Mouse (Mus musculus) lung, embryonic 16.5 days (tissue): ENCODE data around the gene Mcf2l. TPM values are rescaled to one million over a fixed set of nuclear protein-coding genes. Genes with fewer than 3 reads are reported as not detected.

Experiments
- ATAC-seq: fragments of 200-750 bp; cut with Nextera tagmentation; 2 replicates; pipeline ENCODE4 v1.8.0; 2017; ENCODE audit warnings: low read depth, mild to moderate bottlenecking, moderate library complexity
- H3K27ac ChIP-seq: fragments of 300-500 bp; sonication (generic); 2 replicates; pipeline ENCODE4 v1.5.1; 2014; ENCODE audit warnings: mild to moderate bottlenecking, control low read depth, low read length
- H3K27me3 ChIP-seq: fragments of 300-500 bp; sonication (generic); 2 replicates; pipeline ENCODE4 v1.6.1; 2014; ENCODE audit warnings: low read depth, low read length, mixed read lengths; ENCODE audit not compliant: control insufficient read depth, insufficient read depth
- H3K36me3 ChIP-seq: fragments of 300-500 bp; sonication (generic); 2 replicates; pipeline ENCODE4 v1.6.1; 2014; ENCODE audit warnings: low read length; ENCODE audit not compliant: control insufficient read depth, insufficient read depth
- H3K4me1 ChIP-seq: fragments of 300-500 bp; sonication (generic); replicated peaks from 2 replicates; pipeline ENCODE4 v1.6.1; 2014; ENCODE audit warnings: low read length, mixed read lengths; ENCODE audit not compliant: control insufficient read depth, insufficient read depth
- H3K4me2 ChIP-seq: fragments of 300-500 bp; sonication (generic); 2 replicates; pipeline ENCODE4 v1.6.1; 2014; ENCODE audit warnings: low read depth, low read length, control low read depth
- H3K4me3 ChIP-seq: fragments of 300-500 bp; sonication (generic); 2 replicates; pipeline ENCODE4 v1.5.1; 2014; ENCODE audit warnings: mild to moderate bottlenecking, low read length, control low read depth
- H3K9ac ChIP-seq: fragments of 300-500 bp; sonication (generic); 2 replicates; pipeline ENCODE4 v1.6.1; 2014; ENCODE audit warnings: low read length, control low read depth
- H3K9me3 ChIP-seq: fragments of 300-500 bp; sonication (generic); 2 replicates; pipeline ENCODE4 v1.6.1; 2016; ENCODE audit warnings: low read length; ENCODE audit not compliant: control insufficient read depth
- whole genome bisulfite sequencing: fragments of 180-500 bp; shearing (Covaris S2); extraction: QIAGEN DNeasy Blood & Tissue Kit; methylation state at CpG from one replicate; pipeline ENCODE4 v1.1.7; 2014; 5-methylcytosine and 5-hydroxymethylcytosine counted together
- polyA plus RNA-seq: library from polyadenylated mRNA; unstranded; fragments of >200 nt; fragmentation: Nextera tagmentation; extraction: Ambion mirVana; gene quantifications from 2 replicates; pipeline ENCODE4 v1.2.1, GENCODE M21; 2015

The Mcf2l gene
- polyA plus RNA-seq, 1 experiment from 2014 or later = 16.1 TPM

GRCm38 (mm10) chr8:12887772-12888435 is 14.3 kb downstream of the Mcf2l start:
- H3K9me3 ChIP-seq = no peaks in the 10 kb centered on the region
- no peak overlapping the region for H3K4me3 ChIP-seq
- no peak overlapping the region for H3K4me2 ChIP-seq
- H3K4me1 ChIP-seq = peaks cover 6% of the 10 kb centered on the region
- 80% methylated on average over 16 of the region's 16 CpGs for WGBS
- no peak overlapping the region for H3K9ac ChIP-seq
- H3K27me3 ChIP-seq = no peaks in the 10 kb centered on the region
- ATAC-seq = no peak
- no peak overlapping the region for H3K27ac ChIP-seq
- H3K36me3 ChIP-seq = no peaks in the 10 kb centered on the region

- no peak for ATAC-seq
- Histone ChIP-seq H3K36me3 (no peaks in the 10 kb centered on the region), H3K4me2 (no peak overlapping the region), H3K27ac (no peak overlapping the region), H3K27me3 (no peaks in the 10 kb centered on the region), H3K9me3 (no peaks in the 10 kb centered on the region), H3K9ac (no peak overlapping the region), H3K4me3 (no peak overlapping the region), H3K4me1 (no peaks in the 10 kb centered on the region)
- 84% methylated on average over 11 of the region's 11 CpGs for WGBS
These were observed 15.5 kb downstream of the Mcf2l start for GRCm38 (mm10) chr8:12889046-12889598.

DNA sequence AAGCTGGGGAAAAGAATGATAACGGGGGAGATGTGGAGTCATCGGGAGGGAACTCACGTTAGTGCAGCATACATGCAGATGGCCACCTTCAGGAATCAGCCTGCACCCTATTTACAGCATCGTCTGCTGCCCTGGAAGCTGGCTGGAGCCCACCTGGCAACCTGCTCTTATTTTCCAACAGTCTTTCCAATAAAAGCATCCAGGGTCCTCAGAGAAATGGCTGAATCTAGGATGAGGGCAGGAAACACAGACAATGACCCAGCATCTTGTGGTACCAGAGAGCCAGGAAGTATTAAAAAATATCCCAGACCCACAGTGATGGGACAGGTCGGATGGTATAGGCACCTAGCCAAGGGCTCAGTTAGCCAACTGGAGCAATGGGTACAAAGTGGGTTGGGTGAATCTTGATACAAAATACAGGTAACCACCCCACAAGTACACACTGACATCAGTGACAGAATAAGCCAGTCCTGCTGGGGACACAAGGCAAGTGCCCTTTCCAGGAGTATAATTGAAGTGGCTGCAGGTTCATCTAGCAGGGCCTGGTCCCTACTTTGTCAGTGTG is 19.4 kb downstream of the Mcf2l start:
- peaks cover 7% of the 10 kb centered on the region; the same call in 1 of the 2 replicates for H3K4me1 ChIP-seq
- no peaks in the 10 kb centered on the region for H3K36me3 ChIP-seq
- H3K27ac ChIP-seq = no peak overlapping the region
- ATAC-seq = no peak
- no peak overlapping the region for H3K4me2 ChIP-seq
- H3K4me3 ChIP-seq = no peak overlapping the region
- no peaks in the 10 kb centered on the region for H3K9me3 ChIP-seq
- no peaks in the 10 kb centered on the region for H3K27me3 ChIP-seq
- 64% methylated on average over 5 of the region's 5 CpGs for WGBS
- H3K9ac ChIP-seq = no peak overlapping the region

DNA sequence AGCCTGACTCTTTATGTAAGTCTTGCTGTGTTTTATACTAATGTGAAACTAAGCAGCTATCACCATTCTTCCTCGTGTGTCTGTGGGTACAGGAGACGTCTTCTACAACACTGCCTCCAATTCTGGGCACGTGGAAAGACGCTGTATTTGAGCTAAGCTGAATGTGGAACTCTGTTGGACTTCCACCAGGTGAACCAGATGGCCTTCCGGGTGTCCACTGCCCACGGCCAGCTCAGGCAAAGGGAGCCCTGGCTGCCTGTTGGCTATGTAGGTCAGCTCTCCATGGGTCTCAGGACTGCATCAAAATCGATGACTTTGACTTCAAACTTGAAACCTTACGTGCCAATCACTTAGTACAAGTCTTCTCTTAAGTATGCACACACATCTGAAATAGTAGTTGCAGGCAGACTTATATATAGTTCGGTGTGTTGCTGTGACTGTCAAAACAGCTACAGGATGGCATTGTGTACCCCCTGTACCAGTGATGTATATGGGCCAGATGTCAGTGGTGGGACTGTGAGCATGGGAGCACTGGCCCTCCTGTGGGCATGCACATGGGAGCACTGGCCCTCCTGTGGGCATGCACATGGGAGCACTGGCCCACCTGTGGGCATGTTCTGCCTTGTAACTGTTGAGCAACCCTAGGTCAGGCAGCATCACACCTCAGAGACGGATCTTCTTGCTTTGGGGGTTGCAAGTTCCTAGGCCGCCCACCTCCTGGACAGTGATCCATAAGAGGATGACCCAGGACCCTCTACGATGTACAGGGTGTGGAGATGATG is 20.4 kb downstream of the Mcf2l start:
- 77% methylated on average over 12 of the region's 12 CpGs for WGBS
- H3K36me3 ChIP-seq = no peaks in the 10 kb centered on the region

GRCm38 (mm10) chr8:12894783-12895534 is 21.4 kb downstream of the Mcf2l start:
- no peak overlapping the region for H3K9ac ChIP-seq
- peaks cover 7% of the 10 kb centered on the region; the same call in 1 of the 2 replicates for H3K4me1 ChIP-seq
- no peak overlapping the region for H3K4me2 ChIP-seq
- WGBS = 70% methylated on average over 11 of the region's 11 CpGs
- H3K27ac ChIP-seq = no peak overlapping the region
- ATAC-seq = no peak
- H3K36me3 ChIP-seq = no peaks in the 10 kb centered on the region
- H3K27me3 ChIP-seq = no peaks in the 10 kb centered on the region
- no peaks in the 10 kb centered on the region for H3K9me3 ChIP-seq
- H3K4me3 ChIP-seq = no peak overlapping the region

More for the DNA sequence above, 20.4 kb downstream of the Mcf2l start:
- Histone ChIP-seq H3K9me3 (no peaks in the 10 kb centered on the region), H3K4me1 (peaks cover 7% of the 10 kb centered on the region; the same call in 1 of the 2 replicates), H3K4me2 (no peak overlapping the region), H3K27ac (no peak overlapping the region), H3K4me3 (no peak overlapping the region), H3K27me3 (no peaks in the 10 kb centered on the region), H3K9ac (no peak overlapping the region)
- no peak for ATAC-seq

- Histone ChIP-seq H3K4me2 (no peak overlapping the region), H3K4me3 (no peak overlapping the region), H3K4me1 (peaks cover 7% of the 10 kb centered on the region; the same call in 1 of the 2 replicates), H3K27me3 (no peaks in the 10 kb centered on the region), H3K9ac (no peak overlapping the region), H3K36me3 (no peaks in the 10 kb centered on the region), H3K9me3 (no peaks in the 10 kb centered on the region), H3K27ac (no peak overlapping the region)
- ATAC-seq = no peak
- WGBS = 58% methylated on average over 9 of the region's 9 CpGs
These were observed 22.0 kb downstream of the Mcf2l start for GRCm38 (mm10) chr8:12895535-12896150.

DNA sequence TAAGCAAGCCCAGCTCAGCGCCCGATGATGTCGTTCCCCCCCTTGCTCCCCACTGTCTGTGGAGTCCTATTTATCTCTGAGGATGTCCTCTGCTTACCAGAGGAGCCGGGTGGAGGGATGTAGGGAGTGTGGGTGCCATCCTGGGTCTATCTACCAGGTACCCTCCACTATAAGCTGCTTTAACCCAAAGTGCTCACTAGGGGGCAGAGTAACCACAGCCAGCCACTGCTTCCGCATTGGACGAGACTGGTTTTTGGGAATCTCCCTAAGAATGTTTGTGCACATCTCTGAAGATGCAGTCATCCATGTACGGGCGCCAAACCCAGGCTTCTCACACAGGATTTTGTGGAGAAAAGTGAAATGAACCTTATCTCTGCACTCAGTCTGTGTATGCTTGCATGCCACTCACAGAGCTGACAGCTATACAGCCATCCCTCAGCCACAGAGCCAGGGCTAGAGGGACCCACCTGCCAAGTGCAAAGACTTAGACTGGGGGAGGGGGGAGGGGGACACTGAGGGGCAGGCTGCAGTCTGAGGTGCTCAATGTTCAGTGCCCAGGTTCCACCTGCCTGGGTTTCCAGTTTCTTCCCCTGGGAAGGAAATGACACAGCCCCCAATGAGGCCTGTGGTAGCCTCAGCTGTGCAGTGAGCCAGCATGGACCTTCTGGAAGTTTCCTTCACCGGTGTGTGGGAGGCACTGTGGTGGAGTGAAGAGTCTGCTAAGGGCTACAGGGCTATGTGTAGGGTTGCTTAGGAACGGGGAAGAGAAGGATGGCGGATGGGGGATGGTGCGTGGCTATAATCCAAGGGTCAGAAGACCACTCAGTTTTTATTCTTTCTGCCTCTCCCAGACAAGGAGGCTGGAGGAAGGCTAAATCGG is 23.1 kb downstream of the Mcf2l start:
- Histone ChIP-seq H3K36me3 (no peaks in the 10 kb centered on the region), H3K9me3 (no peaks in the 10 kb centered on the region), H3K4me3 (no peak overlapping the region), H3K27me3 (no peaks in the 10 kb centered on the region), H3K27ac (no peak overlapping the region), H3K4me2 (no peak overlapping the region), H3K4me1 (peaks cover 7% of the 10 kb centered on the region; the same call in 1 of the 2 replicates), H3K9ac (no peak overlapping the region)
- WGBS = 44% methylated on average over 13 of the region's 13 CpGs
- ATAC-seq = peak; percentile 34; the same call in 1 of the 2 replicates

DNA sequence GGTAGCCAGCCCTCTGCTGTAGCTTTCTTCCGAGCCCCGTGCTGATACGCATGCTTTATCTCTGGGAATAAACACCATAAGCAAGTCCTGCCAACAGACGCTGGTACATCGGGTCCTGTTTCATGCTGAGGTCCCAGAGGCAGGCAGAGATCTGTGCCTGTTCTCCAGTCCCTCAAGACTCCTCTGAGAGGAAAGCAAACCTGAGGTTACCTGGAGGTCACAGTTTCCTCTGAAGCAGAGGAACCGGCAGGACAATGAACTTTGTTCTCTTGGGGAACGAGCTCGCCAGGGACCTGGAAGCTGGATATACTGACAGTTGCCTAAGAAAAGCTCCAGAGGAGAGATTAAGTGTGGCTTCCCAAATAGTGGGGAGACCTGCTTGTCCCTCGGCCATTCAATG is 24.2 kb downstream of the Mcf2l start:
- Histone ChIP-seq H3K9me3 (no peaks in the 10 kb centered on the region), H3K27me3 (no peaks in the 10 kb centered on the region), H3K4me3 (no peak overlapping the region), H3K9ac (no peak overlapping the region), H3K36me3 (no peaks in the 10 kb centered on the region), H3K4me1 (peaks cover 7% of the 10 kb centered on the region; the same call in 1 of the 2 replicates), H3K4me2 (no peak overlapping the region), H3K27ac (no peak overlapping the region)
- WGBS = 19% methylated on average over 9 of the region's 9 CpGs
- ATAC-seq = 0 out of 2 replicates have a peak, but pooled peaks have one; percentile 23
